Mouse (Mus musculus) megakaryocyte, embryonic 14.5 days (primary cell): Measurements from ENCODE around the gene Usb1. TPM values are rescaled to one million over a fixed set of nuclear protein-coding genes. Genes with fewer than 3 reads are reported as not detected.

Experiments
- H3K27me3 ChIP-seq: replicated peaks from 2 replicates; pipeline ENCODE3; 2012; ENCODE audit warnings: inconsistent platforms
- H3K36me3 ChIP-seq: replicated peaks from 2 replicates; pipeline ENCODE3; 2012; ENCODE audit warnings: low read length, inconsistent platforms, mixed read lengths
- H3K4me1 ChIP-seq: 2 replicates; pipeline ENCODE4 v1.6.1; 2012; ENCODE audit warnings: inconsistent platforms
- H3K4me3 ChIP-seq: replicated peaks from 2 replicates; pipeline ENCODE3; 2012; ENCODE audit warnings: moderate library complexity, mild to moderate bottlenecking, inconsistent platforms
- H3K9me3 ChIP-seq: 2 replicates; pipeline ENCODE4 v1.6.1; 2012; ENCODE audit warnings: inconsistent platforms
- FLI1 ChIP-seq: IDR thresholded peaks from 2 replicates; pipeline ENCODE4 v1.6.1; 2012; ENCODE audit warnings: low read length, inconsistent platforms, mixed read lengths
- GATA1 ChIP-seq: IDR thresholded peaks from 3 replicates; pipeline ENCODE4 v1.6.1; 2012; ENCODE audit warnings: mixed read lengths, low read length, inconsistent platforms, borderline replicate concordance
- polyA plus RNA-seq: library from polyadenylated mRNA; stranded (reverse); fragments of >175 nt; gene quantifications from 2 replicates; pipeline ENCODE4 v1.2.3, GENCODE M21; 2012; ENCODE audit warnings: low replicate concordance; ENCODE audit not compliant: insufficient read depth

Gene Usb1
- polyA plus RNA-seq, 1 experiment: 14.1 TPM

- peaks cover 10% of the 10 kb centered on the region for H3K9me3 ChIP-seq
- no peak overlapping the region for H3K4me3 ChIP-seq
- no peaks in the 10 kb centered on the region for H3K36me3 ChIP-seq
- H3K27me3 ChIP-seq: peaks cover 46% of the 10 kb centered on the region
- TF ChIP-seq GATA1 (no peak), FLI1 (no peak)
- peaks cover 24% of the 10 kb centered on the region for H3K4me1 ChIP-seq
Measured at GRCm38 (mm10) chr8:95313857-95314256, 18.2 kb upstream of the Usb1 start.

- no peak for TF ChIP-seq FLI1
- no peak for TF ChIP-seq GATA1
- H3K4me1 ChIP-seq: peaks cover 20% of the 10 kb centered on the region
- no peak overlapping the region for H3K4me3 ChIP-seq
- no peaks in the 10 kb centered on the region for H3K36me3 ChIP-seq
- H3K27me3 ChIP-seq: peaks cover 42% of the 10 kb centered on the region
- peaks cover 11% of the 10 kb centered on the region for H3K9me3 ChIP-seq
Measured at GRCm38 (mm10) chr8:95314707-95315106, 17.4 kb upstream of the Usb1 start.

- Histone ChIP-seq H3K36me3 (no peaks in the 10 kb centered on the region), H3K4me1 (peaks cover 26% of the 10 kb centered on the region), H3K27me3 (peaks cover 49% of the 10 kb centered on the region), H3K4me3 (no peak overlapping the region), H3K9me3 (peaks cover 14% of the 10 kb centered on the region)
- TF ChIP-seq FLI1 (no peak), GATA1 (no peak)
Measured at GRCm38 (mm10) chr8:95315350-95315749, 16.7 kb upstream of the Usb1 start.

- H3K4me1 ChIP-seq: peaks cover 28% of the 10 kb centered on the region
- TF ChIP-seq GATA1 (no peak), FLI1 (no peak)
- peaks cover 14% of the 10 kb centered on the region for H3K9me3 ChIP-seq
- peaks cover 51% of the 10 kb centered on the region for H3K27me3 ChIP-seq
- peak overlapping the region; percentile 88 for H3K4me3 ChIP-seq
- peaks cover 18% of the 10 kb centered on the region for H3K36me3 ChIP-seq
Measured at GRCm38 (mm10) chr8:95320224-95321139, 11.6 kb upstream of the Usb1 start.

DNA sequence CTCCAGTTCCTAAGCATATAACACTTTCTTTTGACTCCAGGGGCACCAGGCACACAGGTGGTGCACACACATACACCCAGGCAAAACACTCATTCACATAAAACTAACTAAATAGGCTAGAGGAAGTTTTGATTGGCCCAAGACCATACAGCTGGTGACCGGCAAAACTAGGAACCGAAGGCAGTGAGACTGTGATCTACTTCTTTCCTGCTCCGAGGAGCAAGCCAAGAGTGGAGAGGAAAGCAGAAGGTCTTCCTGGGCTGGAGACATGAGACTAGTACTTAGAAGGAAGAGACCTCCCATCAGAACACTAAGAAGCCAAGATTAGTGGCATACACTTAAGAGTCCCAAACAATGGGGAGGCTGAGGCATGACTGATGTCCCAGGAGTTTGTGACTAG, 8.9 kb upstream of the Usb1 start:
- H3K36me3 ChIP-seq: peaks cover 45% of the 10 kb centered on the region
- peaks cover 49% of the 10 kb centered on the region for H3K4me1 ChIP-seq
- H3K4me3 ChIP-seq: no peak overlapping the region
- peaks cover 7% of the 10 kb centered on the region for H3K9me3 ChIP-seq
- TF ChIP-seq GATA1 (no peak), FLI1 (no peak)
- H3K27me3 ChIP-seq: peaks cover 42% of the 10 kb centered on the region

DNA sequence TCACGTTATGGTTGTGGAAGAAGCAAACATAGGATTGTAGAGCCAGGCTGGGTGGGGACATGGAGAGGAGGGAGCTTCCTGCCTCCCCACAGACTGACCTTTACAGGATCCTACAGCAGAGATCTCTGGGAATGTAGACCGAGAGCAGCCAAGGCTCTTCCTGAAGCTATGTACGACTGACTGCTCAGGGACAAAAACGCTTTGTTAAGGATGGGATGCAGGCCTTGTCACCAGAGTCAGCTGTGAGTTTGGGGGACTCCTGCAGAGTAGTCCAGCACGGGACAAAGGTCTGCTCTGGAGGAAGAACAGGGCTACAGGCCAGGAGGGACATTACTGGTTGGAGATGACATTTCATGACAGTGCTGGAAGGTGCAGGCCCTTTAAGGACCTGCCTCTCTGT, 7.4 kb upstream of the Usb1 start:
- Histone ChIP-seq H3K27me3 (peaks cover 33% of the 10 kb centered on the region), H3K4me1 (peaks cover 57% of the 10 kb centered on the region), H3K4me3 (no peak overlapping the region), H3K9me3 (0 out of 2 replicates have a peak, but pooled peaks cover 9% of the 10 kb centered on the region), H3K36me3 (peaks cover 60% of the 10 kb centered on the region)
- TF ChIP-seq GATA1 (no peak), FLI1 (no peak)

DNA sequence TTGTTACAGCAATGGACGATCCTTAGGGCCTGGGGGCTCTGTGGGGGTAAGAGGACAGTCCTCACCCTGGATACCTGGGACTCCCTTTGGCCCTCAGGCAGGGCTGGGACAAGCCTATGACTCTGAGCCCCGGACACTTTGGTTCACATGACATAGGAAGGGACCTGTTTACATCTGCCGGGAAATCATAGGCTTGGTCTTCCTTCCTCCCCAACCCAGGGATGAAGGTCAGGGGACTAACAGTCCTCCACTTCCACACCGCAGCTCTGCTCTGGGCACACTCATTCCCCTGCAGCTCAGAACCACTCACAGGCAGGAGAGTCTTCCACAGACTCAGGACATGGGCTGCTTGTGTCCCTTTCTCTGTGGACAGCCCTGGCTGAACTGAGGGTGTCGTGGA, 5.3 kb upstream of the Usb1 start:
- no peak overlapping the region for H3K4me3 ChIP-seq
- H3K9me3 ChIP-seq: 0 out of 2 replicates have a peak, but pooled peaks cover 6% of the 10 kb centered on the region
- peaks cover 54% of the 10 kb centered on the region for H3K4me1 ChIP-seq
- peaks cover 66% of the 10 kb centered on the region for H3K36me3 ChIP-seq
- TF ChIP-seq GATA1 (no peak), FLI1 (no peak)
- H3K27me3 ChIP-seq: peaks cover 12% of the 10 kb centered on the region

GRCm38 (mm10) chr8:95327866-95328465, 4.1 kb upstream of the Usb1 start:
- peaks cover 67% of the 10 kb centered on the region for H3K36me3 ChIP-seq

GRCm38 (mm10) chr8:95330367-95330766, 1.7 kb upstream of the Usb1 start:
- Histone ChIP-seq H3K4me3 (peak overlapping the region; percentile 98), H3K4me1 (peaks cover 64% of the 10 kb centered on the region), H3K36me3 (peaks cover 71% of the 10 kb centered on the region), H3K9me3 (0 out of 2 replicates have a peak, but pooled peaks cover 6% of the 10 kb centered on the region), H3K27me3 (no peaks in the 10 kb centered on the region)
- TF ChIP-seq FLI1 (no peak), GATA1 (no peak)

More at GRCm38 (mm10) chr8:95327866-95328465, 4.1 kb upstream of the Usb1 start:
- peaks cover 61% of the 10 kb centered on the region for H3K4me1 ChIP-seq
- peaks cover 3% of the 10 kb centered on the region for H3K27me3 ChIP-seq
- H3K4me3 ChIP-seq: peak overlapping the region; percentile 33
- H3K9me3 ChIP-seq: 0 out of 2 replicates have a peak, but pooled peaks cover 6% of the 10 kb centered on the region
- no peak for TF ChIP-seq GATA1
